Mouse (Mus musculus): ENCODE measurements around the gene Dock2.

GRCm38 (mm10) chr11:34741081-34741480, 42.6 kb downstream of the Dock2 start:
- TF ChIP-seq EP300 (IDR thresholded peaks at IDR 0.05; ENCODE audit: low read depth) (no peak), CTCF (IDR thresholded peaks at IDR 0.05; ENCODE audit: low read depth) (no peak)

Data from liver, postnatal 0 days (tissue).